Mouse (Mus musculus) neural tube, postnatal 0 days (tissue): Measurements from ENCODE around the gene Fopnl. TPM values are rescaled to one million over a fixed set of nuclear protein-coding genes. Genes with fewer than 3 reads are reported as not detected.

Experiments
- polyA plus RNA-seq: library from polyadenylated mRNA; unstranded; fragments of >200 nt; fragmentation: Nextera tagmentation; extraction: Ambion mirVana; gene quantifications from 2 replicates; pipeline ENCODE4 v1.2.1, GENCODE M21; 2015

Gene Fopnl
- 194 and 209 TPM in 2 replicates for polyA plus RNA-seq

DNA sequence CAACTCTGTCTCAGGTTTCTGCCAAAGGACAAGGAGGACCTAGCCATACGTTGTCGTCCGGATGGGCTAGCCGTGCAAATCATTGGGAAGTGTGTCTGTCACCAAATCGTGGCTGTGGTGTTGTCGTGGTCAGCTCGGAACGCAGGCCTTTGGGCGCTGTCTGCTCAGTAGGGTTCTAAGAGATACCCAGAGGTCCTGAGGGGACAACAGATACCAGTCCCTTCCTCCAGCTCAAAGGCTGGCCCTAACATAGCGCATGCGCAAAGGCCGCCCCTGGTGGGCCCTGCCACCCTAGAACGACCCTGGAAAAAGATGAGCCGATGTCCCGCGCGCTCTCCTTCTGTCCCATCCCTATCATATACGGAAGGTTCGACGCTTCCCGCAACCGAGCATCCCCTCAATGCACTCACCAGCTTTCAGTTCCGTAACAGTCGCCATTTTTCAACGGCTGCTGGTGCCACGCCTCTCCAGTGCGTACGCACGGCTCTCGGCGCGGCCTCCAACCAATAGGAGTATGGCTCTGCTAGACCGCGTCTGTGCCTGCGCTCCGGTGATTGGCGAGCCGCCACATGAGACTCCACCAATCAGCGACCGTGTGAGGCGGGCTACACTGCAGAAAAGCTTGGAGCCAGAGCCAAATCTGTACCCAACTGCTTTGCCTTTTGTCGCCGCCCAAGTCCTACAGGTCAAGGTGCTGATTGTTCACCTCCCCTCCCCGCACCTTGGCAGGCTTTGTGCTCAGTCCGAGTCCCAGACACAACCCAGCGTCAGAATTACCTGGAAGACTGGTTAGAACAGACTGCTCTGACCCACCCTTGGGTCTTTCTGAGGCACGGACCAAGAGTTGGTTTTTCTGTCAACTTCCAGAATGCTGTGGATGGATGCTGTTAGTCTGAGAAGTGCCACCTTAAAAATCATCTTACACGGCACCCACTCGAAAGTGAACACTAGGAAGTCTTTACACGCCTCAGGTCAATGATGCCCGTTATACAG, at the start of gene Fopnl:
Gene Fopnl (minus strand): TSS at position 522 of the 993 bp plus-strand sequence.

DNA sequence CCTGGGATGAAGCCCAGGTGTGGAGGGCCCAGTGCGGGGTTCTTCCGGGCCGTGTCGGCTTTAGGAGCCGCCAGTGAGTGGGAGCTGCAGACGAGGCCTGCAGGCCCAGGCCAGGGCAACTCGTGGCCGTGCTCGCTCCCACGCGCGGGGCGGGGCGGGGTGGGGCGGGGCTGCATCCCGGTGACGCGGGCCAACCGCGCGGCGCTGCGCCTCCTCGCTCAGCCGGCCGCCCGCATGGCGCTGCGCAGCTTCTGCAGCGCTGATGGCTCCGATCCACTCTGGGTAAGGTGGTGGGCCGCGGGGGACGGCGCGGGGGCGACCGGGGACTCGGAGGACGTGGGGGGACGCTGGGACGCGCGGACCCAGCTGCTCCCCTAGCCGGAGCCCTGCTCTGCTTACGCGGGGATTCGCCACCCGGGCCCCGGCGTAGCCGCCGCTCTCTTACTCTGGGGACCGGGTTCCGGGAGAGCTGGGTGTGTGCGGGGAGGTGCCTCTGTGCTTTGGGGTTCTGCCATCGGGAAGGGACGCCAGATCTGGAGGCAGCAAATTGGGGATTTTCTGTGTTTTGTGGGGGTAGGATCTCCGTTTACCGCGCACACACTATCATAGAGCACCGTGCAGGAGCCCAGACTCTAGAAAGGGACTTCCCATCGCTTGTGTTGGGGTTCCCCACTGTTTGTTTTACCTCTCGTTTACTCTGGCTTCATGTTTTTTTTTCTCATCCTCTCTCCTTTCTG, 44.3 kb upstream of the Fopnl start, which contains the start of gene Abcc1:
Gene Abcc1 (plus strand): TSS at position 197 of the 737 bp plus-strand sequence.

DNA sequence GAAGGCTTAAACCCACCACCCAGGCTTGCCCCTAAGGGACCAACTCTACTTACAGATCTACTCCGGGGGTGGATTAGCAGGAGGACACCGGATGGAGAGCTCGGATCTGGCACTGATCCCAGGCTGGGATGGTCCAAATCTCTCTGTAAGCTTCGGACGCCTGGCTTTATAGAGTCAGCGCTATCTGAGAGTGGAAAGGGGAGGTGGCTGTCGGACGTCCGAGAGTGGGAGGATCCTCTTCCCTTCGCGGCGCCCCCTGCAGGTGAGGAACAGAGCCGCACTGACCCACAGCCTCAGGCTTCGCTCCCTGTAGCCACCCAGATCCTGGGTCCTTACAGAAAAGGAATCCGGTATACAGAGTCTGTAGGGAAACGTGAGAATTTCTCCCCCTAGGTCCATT, 26.0 kb downstream of the Fopnl start, which contains the start of gene Myh11:
Gene Myh11 (minus strand): TSS at position 150 of the 400 bp plus-strand sequence.

Other genes starting within 250 kb of the Fopnl start
- gene Nde1, start 154.1 kb downstream of the Fopnl start, polyA plus RNA-seq = 18.5 and 19.0 TPM in 2 replicates
- gene Marf1, start 154.1 kb downstream of the Fopnl start, polyA plus RNA-seq = 9.3 and 9.8 TPM in 2 replicates
- 0.55 and 0.63 TPM in 2 replicates for gene Myh11, start 26.0 kb downstream of the Fopnl start, polyA plus RNA-seq
- gene Abcc1, start 44.2 kb upstream of the Fopnl start, polyA plus RNA-seq = 7.2 and 7.5 TPM in 2 replicates
- not detected in 2 replicates for gene A630010A05Rik, start 244.9 kb upstream of the Fopnl start, polyA plus RNA-seq